ENCODE assay signal across 8 mouse cellular contexts in genomic region chr7:25179606-25180161, GRCm38 (mm10). TPM values are rescaled to one million over a fixed set of nuclear protein-coding genes. Genes with fewer than 3 reads are reported as not detected.
DNase-seq lines count a peak whose midpoint lies in the region; ATAC-seq lines count a peak whose summit lies in the region.

Pou2f2 (minus strand) TSS chr7:25179726.

- H3K9ac ChIP-seq in hindbrain, embryonic 13.5 days, result peak within 1 kb of the TSS; percentile 94

- peaks cover 60% of the 10 kb centered on the region for H3K4me1 ChIP-seq in hindbrain, embryonic 13.5 days (replicated peaks)

- H3K4me2 ChIP-seq in hindbrain, embryonic 13.5 days, result peak within 1 kb of the TSS; percentile 84

- peaks cover 48% of the 10 kb centered on the region for H3K27me3 ChIP-seq in hindbrain, embryonic 13.5 days

- peak within 1 kb of the TSS; percentile 68 for H3K4me3 ChIP-seq in hindbrain, embryonic 13.5 days

- H3K9me3 ChIP-seq in hindbrain, embryonic 13.5 days, result no peaks in the 10 kb centered on the region

- peak; percentile 92 for ATAC-seq in hindbrain, embryonic 13.5 days (ENCODE audit: low FRiP score)

- H3K27ac ChIP-seq in hindbrain, embryonic 13.5 days, result peak within 1 kb of the TSS; percentile 99

- under 1% methylated on average over 31 of the region's 56 CpGs for WGBS in hindbrain, embryonic 13.5 days

- H3K36me3 ChIP-seq in hindbrain, embryonic 13.5 days, result no peaks in the 10 kb centered on the region

- DNase-seq in NIH3T3 (ENCODE audit: low read depth), result peak; percentile 33
- peak; percentile 89 for DNase-seq in cerebellum, adult 9-11 months
- DNase-seq in frontal cortex, postnatal 14 days (ENCODE audit: low spot score in 2 of 2), result peak; percentile 82 to 84
- peak; percentile 85 to 86 for DNase-seq in layer of hippocampus, postnatal 36 days
- peak; percentile 71 for DNase-seq in lung, postnatal 10 days
- peak; percentile 44 for DNase-seq in ovary, postnatal 10 days (ENCODE audit: low spot score)
- DNase-seq in thymus, postnatal 36 days, result peak; percentile 80 to 83

RNA-seq across cellular contexts. Expression of gene Pou2f2, which starts in this region (rescaled TPM):
- 33.2 and 39.7 TPM in 2 replicates for polyA plus RNA-seq in hindbrain, embryonic 13.5 days (2015; fragmentation: Nextera tagmentation; extraction: Ambion mirVana)
- 1 to 10 TPM; 9.4 to 9.6 TPM for total RNA-seq in layer of hippocampus, postnatal 36 days (2021)

Comparison
In these comparisons a context has a peak if more than half of its experiments do, and no peak if none do; other contexts are left out.
1. Peak in every context shown above with its lines: DNase-seq, ATAC-seq, H3K4me3 ChIP-seq and H3K27ac ChIP-seq.
2. DNase-seq: peak in every context shown above with its lines; median percentile 89 in cerebellum, adult 9-11 months; 86 in layer of hippocampus, postnatal 36 days; 83 in frontal cortex, postnatal 14 days; 82 in thymus, postnatal 36 days; 71 in lung, postnatal 10 days; 44 in ovary, postnatal 10 days; 33 in NIH3T3.